Mouse (Mus musculus): ENCODE data around the gene Tmem59l. TPM values are rescaled to one million over a fixed set of nuclear protein-coding genes. Genes with fewer than 3 reads are reported as not detected.
"Not testable (repeated sequence)": the region's sequence is repeated elsewhere in the genome, so short reads cannot be mapped to it uniquely, and the experiment has no call there.

The Tmem59l gene
- polyA plus RNA-seq, 1 experiment from 2014 or later, result 32.5 TPM

DNA sequence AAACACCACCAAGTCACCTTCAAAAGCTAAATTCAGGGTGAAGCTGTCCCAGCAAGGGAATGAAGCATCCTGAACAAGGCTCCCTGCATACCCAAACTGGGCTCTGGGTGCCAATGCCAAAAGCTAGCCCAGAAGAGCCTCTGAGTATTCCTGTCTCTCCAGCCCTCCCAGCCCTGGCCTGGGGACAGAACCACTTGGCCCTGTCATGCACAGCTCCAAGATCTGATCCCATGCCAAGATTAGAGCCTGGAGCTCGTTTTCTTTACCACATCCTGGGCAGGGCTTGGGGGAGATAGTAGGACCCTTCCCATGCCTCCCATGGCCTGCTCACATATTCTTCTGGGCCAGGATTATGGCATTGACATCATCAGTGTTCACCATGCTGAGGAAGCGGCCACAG, 32.4 kb upstream of the Tmem59l start:
- 59% methylated on average over 2 of the region's 2 CpGs for WGBS
- no peak overlapping the region for H3K4me2 ChIP-seq
- H3K4me3 ChIP-seq, result no peak overlapping the region
- H3K4me1 ChIP-seq, result peaks cover 10% of the 10 kb centered on the region
- no peak for ATAC-seq
- H3K27ac ChIP-seq, result no peak overlapping the region
- no peaks in the 10 kb centered on the region for H3K27me3 ChIP-seq
- no peak overlapping the region for H3K9ac ChIP-seq
- no peaks in the 10 kb centered on the region for H3K9me3 ChIP-seq (replicated peaks)
- peaks cover 34% of the 10 kb centered on the region for H3K36me3 ChIP-seq (ENCODE audit: poor library complexity, severe bottlenecking)

DNA sequence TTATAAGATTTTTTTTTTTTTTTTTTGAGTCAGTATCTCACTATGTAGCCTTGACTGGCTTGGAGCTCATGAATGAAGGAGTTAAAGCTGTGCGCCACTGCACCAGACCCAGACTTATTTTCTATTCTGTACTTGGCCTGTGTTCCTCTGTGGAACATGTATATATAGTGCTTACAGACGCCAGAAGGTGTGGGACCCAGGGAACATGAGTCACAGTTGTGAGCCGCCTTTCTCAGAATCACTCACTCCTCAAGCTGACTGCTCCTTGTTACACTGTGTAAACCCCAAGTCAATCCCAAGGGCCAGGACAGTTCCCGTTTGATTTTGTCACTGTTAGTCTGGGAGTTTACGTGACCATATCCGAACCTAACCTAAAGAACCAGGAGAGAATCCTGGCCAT, 31.9 kb upstream of the Tmem59l start:
- Histone ChIP-seq H3K9me3 (replicated peaks) (no peaks in the 10 kb centered on the region), H3K4me2 (no peak overlapping the region), H3K4me1 (peaks cover 10% of the 10 kb centered on the region), H3K27ac (no peak overlapping the region), H3K36me3 (ENCODE audit: poor library complexity, severe bottlenecking) (peaks cover 37% of the 10 kb centered on the region), H3K27me3 (no peaks in the 10 kb centered on the region), H3K9ac (no peak overlapping the region), H3K4me3 (no peak overlapping the region)
- WGBS, result 96% methylated on average over 6 of the region's 6 CpGs
- ATAC-seq, result no peak

DNA sequence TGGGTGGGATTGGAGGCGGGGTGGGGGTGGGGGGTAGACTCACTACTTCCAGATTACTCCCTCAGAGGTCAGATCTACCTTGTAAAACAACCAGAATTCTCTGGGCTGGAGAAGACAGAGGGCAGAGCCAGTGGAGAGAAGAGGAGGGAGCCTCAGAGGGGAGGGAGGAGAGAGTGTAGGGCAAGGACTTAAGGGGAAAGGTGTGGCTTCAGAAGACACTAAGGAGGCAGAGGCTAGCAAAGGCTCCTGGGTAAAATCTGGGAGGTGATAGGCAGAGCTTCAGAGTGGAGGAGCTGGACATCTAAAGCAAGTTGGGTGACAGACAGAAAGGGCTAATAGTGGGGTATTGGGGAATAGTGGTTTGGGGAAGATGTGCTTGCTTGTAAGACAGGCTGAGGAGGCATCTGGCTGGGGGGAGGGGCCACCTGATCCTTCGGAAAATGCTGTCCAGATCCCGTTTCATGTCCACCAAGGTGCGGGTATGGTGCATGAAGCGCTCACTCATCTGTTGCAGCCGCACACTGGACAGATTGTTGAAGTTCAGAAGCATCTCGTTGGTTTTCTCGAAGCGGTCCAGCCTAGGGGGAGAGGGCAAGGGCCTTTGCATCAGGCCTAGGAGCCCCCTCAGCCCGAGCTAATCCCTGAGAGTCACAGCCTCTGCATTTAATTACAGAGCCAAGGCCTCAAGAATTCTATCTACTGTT, 30.9 kb upstream of the Tmem59l start:
- 76% methylated on average over 10 of the region's 10 CpGs for WGBS
- no peaks in the 10 kb centered on the region for H3K27me3 ChIP-seq
- H3K27ac ChIP-seq, result no peak overlapping the region
- H3K4me3 ChIP-seq, result no peak overlapping the region
- H3K9me3 ChIP-seq (replicated peaks), result no peaks in the 10 kb centered on the region
- H3K4me1 ChIP-seq, result peaks cover 10% of the 10 kb centered on the region
- no peak for ATAC-seq
- H3K4me2 ChIP-seq, result no peak overlapping the region
- H3K9ac ChIP-seq, result no peak overlapping the region
- peaks cover 46% of the 10 kb centered on the region for H3K36me3 ChIP-seq (ENCODE audit: poor library complexity, severe bottlenecking)

DNA sequence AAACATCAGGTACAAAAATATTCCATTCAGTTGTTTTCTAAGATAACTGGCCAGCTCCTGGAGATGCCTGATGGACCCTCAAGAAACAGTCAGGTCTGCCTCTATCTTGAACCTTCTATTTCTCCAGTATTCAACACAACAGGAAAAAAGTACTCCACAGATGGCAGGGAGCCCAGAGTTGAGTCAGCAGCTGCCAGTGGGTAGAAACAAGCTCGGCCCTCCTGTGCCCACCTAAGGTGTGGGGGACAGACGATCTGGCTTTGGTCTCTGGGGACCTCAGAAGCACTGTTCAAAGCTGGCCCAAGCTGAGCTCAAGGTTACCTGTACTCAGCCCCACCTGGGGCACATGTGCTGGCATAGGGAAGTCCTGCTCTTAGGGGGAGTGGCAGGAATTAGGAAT, 26.3 kb upstream of the Tmem59l start:
- Histone ChIP-seq H3K27me3 (no peaks in the 10 kb centered on the region), H3K4me1 (peaks cover 22% of the 10 kb centered on the region), H3K27ac (no peak overlapping the region), H3K4me3 (no peak overlapping the region), H3K36me3 (ENCODE audit: poor library complexity, severe bottlenecking) (peaks cover 51% of the 10 kb centered on the region), H3K9ac (no peak overlapping the region), H3K9me3 (replicated peaks) (no peaks in the 10 kb centered on the region), H3K4me2 (no peak overlapping the region)
- WGBS, result 73% methylated on average over 2 of the region's 2 CpGs
- ATAC-seq, result no peak

DNA sequence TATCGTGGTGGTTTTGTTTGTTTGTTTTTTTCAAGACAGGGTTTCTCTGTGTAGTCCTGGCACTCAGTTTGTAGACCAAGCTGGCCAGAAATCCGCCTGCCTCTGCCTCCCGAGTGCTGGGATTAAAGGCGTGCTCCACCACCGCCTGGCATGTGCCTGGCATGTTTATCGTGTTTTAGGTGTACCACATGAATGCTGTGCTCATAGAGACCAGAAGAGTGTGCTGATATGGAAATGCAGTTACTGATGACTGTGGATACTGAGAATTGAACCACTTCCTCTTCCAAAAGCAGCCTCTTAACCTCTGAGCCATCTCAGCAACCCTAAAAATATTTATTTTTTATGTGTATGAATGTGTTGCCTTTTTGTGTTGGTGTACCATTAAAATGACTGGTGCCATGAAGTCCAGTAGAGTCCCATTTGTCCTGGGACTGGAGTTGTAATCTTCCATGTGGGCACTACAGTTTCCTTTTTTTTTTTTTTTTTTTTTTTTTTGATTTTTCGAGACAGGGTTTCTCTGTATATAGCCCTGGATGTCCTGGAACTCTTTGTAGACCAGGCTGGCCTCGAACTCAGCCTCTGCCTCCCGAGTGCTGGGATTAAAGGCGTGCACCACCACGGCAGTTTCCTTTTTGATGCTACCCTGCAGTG, 25.2 kb upstream of the Tmem59l start:
- Histone ChIP-seq H3K9ac (no peak overlapping the region), H3K27me3 (no peaks in the 10 kb centered on the region), H3K4me3 (no peak overlapping the region), H3K36me3 (ENCODE audit: poor library complexity, severe bottlenecking) (peaks cover 51% of the 10 kb centered on the region), H3K9me3 (replicated peaks) (no peaks in the 10 kb centered on the region), H3K4me1 (peaks cover 26% of the 10 kb centered on the region), H3K4me2 (no peak overlapping the region), H3K27ac (no peak overlapping the region)
- ATAC-seq, result no peak
- 93% methylated on average over 11 of the region's 11 CpGs for WGBS

DNA sequence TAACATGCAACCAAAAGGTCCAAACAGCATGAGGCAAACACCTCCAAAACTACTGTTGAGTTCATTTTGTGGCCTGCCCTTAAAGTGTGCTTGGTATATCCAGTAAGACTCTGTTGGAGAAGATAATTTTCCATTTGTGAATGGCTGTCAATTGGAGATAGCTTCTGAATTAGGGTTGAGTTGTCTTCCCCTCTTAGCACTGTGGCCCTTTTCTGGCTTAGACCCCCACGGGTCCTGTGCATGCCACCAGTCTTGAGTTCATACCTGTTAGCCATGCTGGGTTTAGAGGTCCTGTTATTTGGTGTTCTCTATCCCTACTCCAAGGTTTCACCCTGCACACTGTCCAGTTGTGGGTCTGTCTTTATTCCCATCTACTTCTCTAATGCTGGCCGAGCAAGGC, 24.6 kb upstream of the Tmem59l start:
- peaks cover 56% of the 10 kb centered on the region for H3K36me3 ChIP-seq (ENCODE audit: poor library complexity, severe bottlenecking)
- H3K4me1 ChIP-seq, result peaks cover 26% of the 10 kb centered on the region
- no peak for ATAC-seq
- 98% methylated on average over 2 of the region's 2 CpGs for WGBS
- no peak overlapping the region for H3K27ac ChIP-seq
- H3K4me2 ChIP-seq, result peak overlapping the region; percentile 99; the same call in 1 of the 2 replicates
- no peak overlapping the region for H3K4me3 ChIP-seq
- H3K27me3 ChIP-seq, result no peaks in the 10 kb centered on the region
- H3K9ac ChIP-seq, result no peak overlapping the region
- H3K9me3 ChIP-seq (replicated peaks), result no peaks in the 10 kb centered on the region

DNA sequence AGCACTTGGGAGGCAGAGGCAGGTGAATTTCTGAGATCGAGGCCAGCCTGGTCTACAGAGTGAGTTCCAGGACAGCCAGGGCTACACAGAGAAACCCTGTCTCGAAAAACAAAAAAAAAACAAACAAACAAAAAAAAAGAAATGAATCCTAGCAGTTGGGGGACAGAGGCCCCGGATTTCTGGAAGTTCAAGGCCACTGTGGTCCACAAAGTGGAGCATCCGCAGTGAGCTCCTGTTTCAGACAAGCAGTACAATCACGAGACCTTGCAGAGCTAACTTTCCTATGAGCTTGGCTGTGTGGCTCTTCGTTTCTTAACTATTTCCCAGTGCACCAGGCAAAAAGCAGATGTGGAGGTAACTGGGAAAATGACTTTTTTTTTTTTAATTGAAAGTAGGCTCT, 24.0 kb upstream of the Tmem59l start:
- H3K4me1 ChIP-seq, result peaks cover 26% of the 10 kb centered on the region
- WGBS, result 90% methylated on average over 6 of the region's 6 CpGs
- not testable (repeated sequence) for ATAC-seq; H3K27me3 ChIP-seq; H3K9me3 ChIP-seq (replicated peaks)
- H3K4me3 ChIP-seq, result peak overlapping the region; percentile 98
- H3K4me2 ChIP-seq, result peak overlapping the region; percentile 99
- peaks cover 50% of the 10 kb centered on the region for H3K36me3 ChIP-seq (ENCODE audit: poor library complexity, severe bottlenecking)
- H3K9ac ChIP-seq, result peak overlapping the region; percentile 98
- H3K27ac ChIP-seq, result peak overlapping the region; percentile 92; the same call in 1 of the 2 replicates

DNA sequence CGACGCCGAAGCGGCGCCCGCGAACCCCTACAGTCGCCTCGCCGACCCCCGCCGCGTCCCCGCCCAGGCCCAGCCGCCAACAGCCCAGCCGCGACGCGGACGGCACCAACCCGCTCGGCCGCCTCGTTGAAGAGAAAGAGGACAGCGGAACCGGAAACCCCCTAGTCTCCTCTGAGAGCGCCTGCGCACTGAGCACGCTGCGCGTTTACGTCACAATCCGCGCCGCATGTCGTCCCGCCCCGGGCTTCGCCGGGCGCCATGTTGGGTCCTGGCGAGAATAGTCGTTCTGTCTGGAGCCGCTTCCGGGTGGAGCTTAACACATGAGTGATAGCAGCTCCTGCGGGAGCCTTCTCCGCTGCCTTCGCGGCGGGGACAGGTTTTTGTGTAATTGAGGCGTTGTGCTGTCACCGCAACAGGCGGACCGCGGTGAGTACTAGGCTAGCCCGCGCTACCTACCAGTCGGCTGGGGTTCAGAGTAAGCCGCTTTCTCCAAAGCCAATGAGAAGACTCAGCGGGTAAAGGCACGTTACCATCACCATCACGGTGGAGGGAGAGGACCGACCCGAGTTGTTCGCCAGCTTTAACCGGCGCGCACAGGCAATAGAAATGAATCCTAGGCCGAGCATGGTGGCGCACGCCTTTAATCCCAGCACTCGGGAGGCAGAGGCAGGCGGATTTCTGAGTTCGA, 23.2 kb upstream of the Tmem59l start, which contains the start of gene Uba52:
Gene Uba52, minus strand, starts transcription at position 574 of the 688 bp plus-strand sequence.
- Histone ChIP-seq H3K9me3 (replicated peaks) (no peaks in the 10 kb centered on the region), H3K4me1 (peaks cover 34% of the 10 kb centered on the region), H3K4me2 (peak within 1 kb of the TSS; percentile 99), H3K27me3 (no peaks in the 10 kb centered on the region), H3K4me3 (peak within 1 kb of the TSS; percentile 98), H3K9ac (peak within 1 kb of the TSS; percentile 98), H3K36me3 (ENCODE audit: poor library complexity, severe bottlenecking) (peaks cover 48% of the 10 kb centered on the region), H3K27ac (peak within 1 kb of the TSS; percentile 92)
- WGBS, result 1% methylated on average over 63 of the region's 74 CpGs
- ATAC-seq, result peak; percentile 88

DNA sequence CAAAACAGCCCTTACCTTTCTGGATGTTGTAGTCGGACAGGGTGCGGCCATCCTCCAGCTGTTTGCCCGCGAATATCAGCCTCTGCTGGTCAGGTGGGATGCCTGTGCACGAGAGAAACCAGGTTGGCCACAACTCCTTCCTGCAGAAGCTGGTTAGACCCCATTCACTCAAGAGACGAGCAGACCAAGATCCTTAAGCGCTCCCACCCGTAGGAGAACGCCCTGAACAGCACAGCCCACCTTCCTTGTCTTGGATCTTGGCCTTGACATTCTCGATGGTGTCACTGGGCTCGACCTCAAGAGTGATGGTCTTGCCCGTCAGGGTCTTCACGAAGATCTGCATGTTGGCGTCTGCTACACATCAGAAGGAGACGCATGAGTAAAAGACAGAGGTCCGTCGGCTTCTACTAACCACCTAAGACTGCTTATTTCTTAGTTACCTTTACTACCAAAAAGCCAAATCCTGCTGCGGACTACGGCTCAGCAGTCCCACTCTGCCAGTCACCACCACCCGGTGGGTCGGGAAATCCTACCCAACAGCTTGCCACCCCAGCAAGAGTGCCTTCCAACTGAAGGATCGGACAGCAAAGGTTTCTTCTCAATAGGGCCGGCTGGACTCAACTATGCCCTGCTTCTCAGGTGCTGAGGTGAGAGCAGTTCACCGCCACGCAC, 22.3 kb upstream of the Tmem59l start:
- H3K36me3 ChIP-seq (ENCODE audit: poor library complexity, severe bottlenecking), result peaks cover 47% of the 10 kb centered on the region
- no peak for ATAC-seq
- H3K27ac ChIP-seq, result peak overlapping the region; percentile 92
- H3K9ac ChIP-seq, result peak overlapping the region; percentile 98
- H3K4me2 ChIP-seq, result peak overlapping the region; percentile 99
- H3K27me3 ChIP-seq, result no peaks in the 10 kb centered on the region
- peak overlapping the region; percentile 98 for H3K4me3 ChIP-seq
- H3K9me3 ChIP-seq (replicated peaks), result no peaks in the 10 kb centered on the region
- WGBS, result 17% methylated on average over 25 of the region's 25 CpGs
- peaks cover 41% of the 10 kb centered on the region for H3K4me1 ChIP-seq

DNA sequence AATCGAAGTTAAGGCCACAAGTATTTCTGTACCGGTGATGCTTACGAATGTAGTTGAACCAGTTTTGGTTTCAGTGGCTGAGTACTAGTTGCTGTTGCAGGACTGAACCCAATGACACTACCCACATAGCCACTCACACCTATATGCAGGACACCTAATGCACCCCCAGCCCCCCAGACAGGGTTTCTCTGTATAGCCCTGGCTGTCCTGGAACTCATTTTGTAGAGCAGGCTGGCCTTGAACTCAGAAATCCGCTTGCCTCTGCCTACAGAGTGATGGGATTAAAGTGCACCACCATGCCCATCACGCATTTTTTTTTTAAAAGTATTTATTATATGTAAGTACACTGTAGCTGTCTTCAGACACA, 19.9 kb upstream of the Tmem59l start:
- ATAC-seq, result no peak
- H3K9ac ChIP-seq, result no peak overlapping the region
- peak overlapping the region; percentile 77; the same call in 1 of the 2 replicates for H3K4me2 ChIP-seq
- peaks cover 32% of the 10 kb centered on the region for H3K36me3 ChIP-seq (ENCODE audit: poor library complexity, severe bottlenecking)
- H3K9me3 ChIP-seq (replicated peaks), result no peaks in the 10 kb centered on the region
- 64% methylated on average over 5 of the region's 5 CpGs for WGBS
- peaks cover 59% of the 10 kb centered on the region for H3K4me1 ChIP-seq
- H3K27me3 ChIP-seq, result peaks cover 22% of the 10 kb centered on the region
- H3K27ac ChIP-seq, result peak overlapping the region; percentile 2; the same call in 1 of the 2 replicates
- peak overlapping the region; percentile 72 for H3K4me3 ChIP-seq

DNA sequence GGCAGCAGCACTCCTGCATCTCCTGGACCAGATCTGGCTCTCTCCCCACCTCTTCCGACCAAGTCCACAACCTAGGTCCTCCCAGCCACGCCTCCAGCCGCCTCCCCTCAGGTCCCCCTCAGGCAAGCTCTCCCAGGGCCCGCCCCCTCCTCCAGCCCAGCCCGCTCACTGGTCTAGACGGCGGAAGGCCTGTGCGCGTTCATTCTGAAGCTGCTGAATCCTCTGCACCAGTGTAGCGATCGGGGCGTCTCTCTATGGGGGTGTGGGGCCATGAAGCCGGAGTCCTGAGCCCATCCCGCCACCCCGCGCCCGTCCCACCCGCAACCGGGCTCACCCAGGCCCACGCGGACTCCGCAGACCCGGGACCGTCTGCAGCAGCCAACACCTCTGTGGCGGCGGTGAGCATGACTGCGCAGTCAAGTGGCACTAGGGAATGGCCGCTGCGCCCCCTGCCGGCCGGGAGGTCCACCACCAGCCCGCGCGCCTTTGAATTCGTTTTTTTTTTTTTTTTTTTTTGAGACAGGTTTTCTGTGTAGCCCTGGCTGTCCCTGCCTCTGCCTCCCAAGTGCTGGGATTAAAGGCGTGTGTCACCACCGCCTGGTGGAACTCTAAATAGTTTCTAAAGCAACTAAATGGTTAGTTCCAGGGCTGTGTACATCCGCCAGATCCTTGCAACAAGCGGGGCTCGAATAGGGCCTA, 19.3 kb upstream of the Tmem59l start, which contains the start of gene Rex1bd:
Gene Rex1bd, minus strand, starts transcription at position 425 of the 699 bp plus-strand sequence.
- WGBS, result 3% methylated on average over 40 of the region's 40 CpGs
- H3K4me2 ChIP-seq, result peak within 1 kb of the TSS; percentile 77
- peak within 1 kb of the TSS; percentile 72 for H3K4me3 ChIP-seq
- peaks cover 60% of the 10 kb centered on the region for H3K4me1 ChIP-seq
- H3K27ac ChIP-seq, result peak within 1 kb of the TSS; percentile 91
- H3K36me3 ChIP-seq (ENCODE audit: poor library complexity, severe bottlenecking), result peaks cover 32% of the 10 kb centered on the region
- no peaks in the 10 kb centered on the region for H3K9me3 ChIP-seq (replicated peaks)
- ATAC-seq, result peak; percentile 83
- peak within 1 kb of the TSS; percentile 90 for H3K9ac ChIP-seq
- H3K27me3 ChIP-seq, result peaks cover 28% of the 10 kb centered on the region

Measured in forebrain, embryonic 13.5 days (tissue).